Comparison of ENCODE assay signal across 25 mouse cellular contexts in genomic region chr16:22001606-22002005, GRCm38 (mm10). TPM values are rescaled to one million over a fixed set of nuclear protein-coding genes. Genes with fewer than 3 reads are reported as not detected.
A peak's percentile ranks its signal among the peaks of the same experiment; 100 is the strongest.
DNase-seq lines count a peak whose midpoint lies in the region; ATAC-seq lines count a peak whose summit lies in the region.
"Had no signal": no experiment of that assay in that cellular context is flagged by ENCODE, and none has a peak within 500 bp of the region (broad histone marks: within the 10 kb centered on the region; RNA-seq: fewer than 3 reads in every experiment).

No protein-coding gene starts in this region.

- no peak overlapping the region for H3K27ac ChIP-seq in stomach, embryonic 14.5 days (ENCODE audit: low read length)
- no peak overlapping the region for H3K27ac ChIP-seq in forebrain, embryonic 14.5 days (ENCODE audit: low read depth, low read length)
- H3K27ac ChIP-seq in heart, embryonic 12.5 days (ENCODE audit: poor library complexity, severe bottlenecking), result no peak overlapping the region
- H3K27ac ChIP-seq: forebrain, embryonic 13.5 days; heart, embryonic 10.5 days; hindbrain, embryonic 14.5 days; kidney, postnatal 0 days; limb, embryonic 13.5 days; liver, embryonic 13.5 days; midbrain, embryonic 12.5 days had no signal

- H3K27me3 ChIP-seq in stomach, embryonic 14.5 days (ENCODE audit: control insufficient read depth, insufficient read depth, low read length), result no peaks in the 10 kb centered on the region
- no peaks in the 10 kb centered on the region for H3K27me3 ChIP-seq in forebrain, embryonic 14.5 days (replicated peaks; ENCODE audit: control insufficient read depth, insufficient read depth, low read length)
- no peaks in the 10 kb centered on the region for H3K27me3 ChIP-seq in heart, embryonic 12.5 days (replicated peaks)

- no peak overlapping the region for H3K4me3 ChIP-seq in stomach, embryonic 14.5 days (ENCODE audit: low read depth, low read length)
- no peak overlapping the region for H3K4me3 ChIP-seq in forebrain, embryonic 14.5 days (ENCODE audit: low read depth, low read length)
- H3K4me3 ChIP-seq in heart, embryonic 12.5 days, result no peak overlapping the region
- H3K4me3 ChIP-seq: forebrain, embryonic 13.5 days; heart, embryonic 10.5 days; limb, embryonic 13.5 days; liver, embryonic 13.5 days; midbrain, embryonic 12.5 days had no signal

- 0 out of 2 replicates have a peak, but pooled peaks have one; percentile 23 for ATAC-seq in stomach, embryonic 14.5 days (ENCODE audit: insufficient number of reproducible peaks, insufficient read depth, low FRiP score, low read depth)
- ATAC-seq in forebrain, embryonic 14.5 days, result no peak
- no peak for ATAC-seq in heart, embryonic 12.5 days (ENCODE audit: insufficient number of reproducible peaks, low FRiP score)
- ATAC-seq: forebrain, embryonic 13.5 days had no signal

- no peak overlapping the region for H3K4me2 ChIP-seq in stomach, embryonic 14.5 days (replicated peaks; ENCODE audit: low read depth, low read length)
- no peak overlapping the region for H3K4me2 ChIP-seq in forebrain, embryonic 14.5 days (ENCODE audit: low read length)
- H3K4me2 ChIP-seq in heart, embryonic 12.5 days, result no peak overlapping the region
- H3K4me2 ChIP-seq: forebrain, embryonic 13.5 days; hindbrain, embryonic 14.5 days; limb, embryonic 13.5 days; liver, embryonic 13.5 days; midbrain, embryonic 12.5 days had no signal

- no peak overlapping the region for H3K9ac ChIP-seq in stomach, embryonic 14.5 days (replicated peaks; ENCODE audit: low read depth, low read length)
- H3K9ac ChIP-seq in forebrain, embryonic 14.5 days (ENCODE audit: low read length), result no peak overlapping the region
- no peak overlapping the region for H3K9ac ChIP-seq in heart, embryonic 12.5 days
- H3K9ac ChIP-seq: forebrain, embryonic 13.5 days; hindbrain, embryonic 14.5 days; limb, embryonic 13.5 days; liver, embryonic 13.5 days; midbrain, embryonic 12.5 days had no signal

- peak; percentile 6 for DNase-seq in layer of hippocampus, adult 9-11 months
- DNase-seq in layer of hippocampus, postnatal 25 days (ENCODE audit: extremely low spot score in 1 of 2, low spot score in 1 of 2), result no peak
- peak; percentile 53 for DNase-seq in 3T3-L1 (ENCODE audit: low read depth, low spot score)
- peak; percentile 50 for DNase-seq in R1 (ENCODE audit: low read depth, low spot score)
- no peak for DNase-seq in spleen, postnatal 14 days (ENCODE audit: low spot score in 2 of 2)
- DNase-seq in forebrain, embryonic 14.5 days (ENCODE audit: low spot score), result no peak
- DNase-seq: adrenal gland, postnatal 25 days; B cell, adult 2 months; cerebellum, adult 2 months; cerebellum, postnatal 36 days; gastrocnemius, postnatal 36 days; heart, postnatal 14 days; kidney, adult 11 months; liver, embryonic 13.5 days; retina, postnatal 1 day; thymus, adult 18-20 months had no signal

- H3K4me1 ChIP-seq in stomach, embryonic 14.5 days (ENCODE audit: control insufficient read depth, insufficient read depth, low read length), result no peaks in the 10 kb centered on the region
- H3K4me1 ChIP-seq in forebrain, embryonic 14.5 days (ENCODE audit: control insufficient read depth, insufficient read depth, low read length), result no peaks in the 10 kb centered on the region
- peaks cover 8% of the 10 kb centered on the region for H3K4me1 ChIP-seq in heart, embryonic 12.5 days (replicated peaks)
- H3K4me1 ChIP-seq: forebrain, embryonic 13.5 days; limb, embryonic 13.5 days; midbrain, embryonic 12.5 days had no signal

- H3K36me3 ChIP-seq in stomach, embryonic 14.5 days (ENCODE audit: control insufficient read depth, insufficient read depth, low read length), result no peaks in the 10 kb centered on the region
- no peaks in the 10 kb centered on the region for H3K36me3 ChIP-seq in forebrain, embryonic 14.5 days (ENCODE audit: control insufficient read depth, insufficient read depth, low read length)
- no peaks in the 10 kb centered on the region for H3K36me3 ChIP-seq in heart, embryonic 12.5 days
- H3K36me3 ChIP-seq: heart, embryonic 10.5 days; limb, embryonic 13.5 days; liver, embryonic 13.5 days; midbrain, embryonic 12.5 days had no signal

- H3K9me3 ChIP-seq in stomach, embryonic 14.5 days (ENCODE audit: control insufficient read depth, low read depth, low read length), result no peaks in the 10 kb centered on the region
- H3K9me3 ChIP-seq in forebrain, embryonic 14.5 days (replicated peaks; ENCODE audit: control insufficient read depth, low read length), result no peaks in the 10 kb centered on the region
- H3K9me3 ChIP-seq in heart, embryonic 12.5 days (replicated peaks), result no peaks in the 10 kb centered on the region
- H3K9me3 ChIP-seq: forebrain, embryonic 13.5 days; heart, embryonic 10.5 days; limb, embryonic 13.5 days; liver, embryonic 13.5 days; midbrain, embryonic 12.5 days had no signal

- 35% methylated on average over 3 of the region's 3 CpGs for WGBS in stomach, embryonic 14.5 days
- WGBS in forebrain, embryonic 14.5 days, result 62% methylated on average over 3 of the region's 3 CpGs
- 65% methylated on average over 3 of the region's 3 CpGs for WGBS in heart, embryonic 12.5 days

RNA-seq across cellular contexts. Expression of gene Liph, which starts 6.1 kb away (rescaled TPM):
- total RNA-seq in layer of hippocampus, postnatal 25 days (2021), result under 1 TPM; 0.31 to 0.34 TPM
- polyA plus RNA-seq in stomach, embryonic 14.5 days (2014; fragmentation: Nextera tagmentation; extraction: Ambion mirVana), result 4.6 and 6.1 TPM in 2 replicates
- polyA plus RNA-seq in forebrain, embryonic 14.5 days (2014; fragmentation: Nextera tagmentation; extraction: Ambion mirVana), result 0.33 and 0.41 TPM in 2 replicates
- polyA plus RNA-seq in heart, embryonic 12.5 days (2016; fragmentation: Nextera tagmentation; extraction: Ambion mirVana), result 0.18 and 0.27 TPM in 2 replicates
- total RNA-seq: gastrocnemius, postnatal 36 days; monocyte, adult 5-6 weeks had no signal

RNA-seq across cellular contexts. Expression of gene Senp2, which starts 7.7 kb away (rescaled TPM):
- 10 to 100 TPM; 79.2 to 84.9 TPM for total RNA-seq in layer of hippocampus, postnatal 25 days (2021)
- polyA plus RNA-seq in stomach, embryonic 14.5 days (2014; fragmentation: Nextera tagmentation; extraction: Ambion mirVana), result 53.7 and 56.1 TPM in 2 replicates
- polyA plus RNA-seq in forebrain, embryonic 14.5 days (2014; fragmentation: Nextera tagmentation; extraction: Ambion mirVana), result 44.4 and 50.8 TPM in 2 replicates
- 36.8 and 37.2 TPM in 2 replicates for polyA plus RNA-seq in heart, embryonic 12.5 days (2016; fragmentation: Nextera tagmentation; extraction: Ambion mirVana)

RNA-seq across cellular contexts. Expression of gene Tmem41a, which starts 54.3 kb away (rescaled TPM):
- 10 to 100 TPM; 17.5 to 18.1 TPM for total RNA-seq in layer of hippocampus, postnatal 25 days (2021)
- 31.1 and 36.2 TPM in 2 replicates for polyA plus RNA-seq in stomach, embryonic 14.5 days (2014; fragmentation: Nextera tagmentation; extraction: Ambion mirVana)
- 30.9 and 33.5 TPM in 2 replicates for polyA plus RNA-seq in forebrain, embryonic 14.5 days (2014; fragmentation: Nextera tagmentation; extraction: Ambion mirVana)
- polyA plus RNA-seq in heart, embryonic 12.5 days (2016; fragmentation: Nextera tagmentation; extraction: Ambion mirVana), result 37.6 and 37.8 TPM in 2 replicates

Comparison
In these comparisons a context has a peak if more than half of its experiments do, and no peak if none do; other contexts are left out.
1. DNase-seq: peak in layer of hippocampus, adult 9-11 months (single experiment), 3T3-L1 (single experiment) and R1 (single experiment); none in layer of hippocampus, postnatal 25 days (0 of 2), spleen, postnatal 14 days (0 of 2) and forebrain, embryonic 14.5 days (single experiment).